Mouse (Mus musculus) gastrocnemius, postnatal 14 days (tissue): ENCODE measurements around the gene Gm28305. TPM values are rescaled to one million over a fixed set of nuclear protein-coding genes. Genes with fewer than 3 reads are reported as not detected.
A peak's percentile ranks its signal among the peaks of the same experiment; 100 is the strongest.

Experiments
- DNase-seq: peaks from one replicate; pipeline ENCODE4 v3.0.0; 2021; ENCODE audit warnings: mixed read lengths
- intact Hi-C: fragments of 180-260 bp; cut with DNase I; formaldehyde crosslinking; loops from one replicate; pipeline ENCODE4 v1.15.1; 2025; ENCODE audit warnings: low total_unique reads
- total RNA-seq, 2 experiments: library from RNA; stranded (reverse); gene quantifications; 2 replicates each; pipeline ENCODE4 v1.2.3; 2021

Gene Gm28305
- total RNA-seq, 2 experiments from 2014 or later, result not detected

DNA sequence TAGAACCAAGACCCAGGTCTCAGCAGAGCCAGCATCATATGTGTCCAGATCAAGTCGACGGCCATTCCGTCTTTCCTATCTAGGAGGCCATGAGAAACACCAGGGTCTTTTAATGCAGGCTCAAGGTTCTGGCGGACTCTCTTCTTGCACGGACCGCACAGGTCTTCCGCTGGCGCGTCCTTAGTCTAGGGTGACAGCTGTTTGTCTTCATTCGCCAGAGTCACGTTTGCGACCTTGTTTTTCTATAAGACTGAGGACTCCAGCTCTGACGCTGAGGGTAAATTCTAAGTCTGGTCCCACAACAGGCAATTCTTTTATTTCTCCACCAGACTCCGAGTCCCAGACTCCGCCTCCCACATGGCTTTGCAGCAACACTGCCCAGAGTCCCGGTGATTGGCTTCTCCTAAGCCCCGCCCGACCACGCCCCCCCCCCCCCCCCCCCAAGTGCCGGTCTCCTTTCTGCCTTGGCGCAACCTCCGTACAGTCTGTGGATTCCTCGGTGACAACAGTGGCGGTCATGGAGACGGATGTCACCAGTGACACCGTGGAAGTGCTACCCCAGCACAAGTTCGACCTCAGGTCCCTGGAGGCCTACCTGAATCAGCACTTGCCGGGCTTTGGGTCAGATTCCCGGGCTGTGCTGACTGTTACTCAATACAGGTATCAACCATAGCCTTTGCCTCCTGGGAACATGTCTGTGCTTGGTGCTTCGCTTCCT, 22.9 kb downstream of the Gm28305 start, which contains the start of gene Acad11:
Gene Acad11 (plus strand): TSS at position 134 of the 718 bp plus-strand sequence.
- intact Hi-C loops, result no loop called here
- DNase-seq, result peak; percentile 81

- intact Hi-C loops, result no loop called here
- no peak for DNase-seq
These were observed 24.1 kb downstream of the Gm28305 start for GRCm38 (mm10) chr9:104064571-104064970.

GRCm38 (mm10) chr9:104070241-104070640, 29.8 kb downstream of the Gm28305 start:
- intact Hi-C loops, result no loop called here
- DNase-seq, result no peak

GRCm38 (mm10) chr9:104070863-104071604, 30.6 kb downstream of the Gm28305 start:
- DNase-seq, result no peak
- intact Hi-C loops, result no loop called here

DNA sequence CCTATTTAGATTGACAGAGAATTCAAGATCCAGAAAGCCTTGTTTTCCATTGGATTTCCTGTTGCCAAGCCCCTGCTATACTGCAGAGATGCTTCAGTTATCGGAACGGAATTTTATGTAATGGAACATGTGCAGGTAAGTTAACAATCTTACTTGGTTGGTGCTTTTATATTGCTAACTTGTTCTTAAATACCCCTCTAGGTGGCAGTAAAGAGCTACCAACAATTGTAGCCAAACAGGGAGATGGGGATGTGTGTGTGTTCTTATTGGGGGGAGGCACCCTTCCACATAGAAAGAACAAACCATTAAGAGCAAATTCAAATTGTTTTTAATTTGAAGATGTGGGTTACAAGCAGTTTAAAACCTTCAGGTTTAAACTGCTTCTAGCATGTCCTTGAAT, 35.3 kb downstream of the Gm28305 start:
- intact Hi-C loops, result no loop called here
- DNase-seq, result no peak

DNA sequence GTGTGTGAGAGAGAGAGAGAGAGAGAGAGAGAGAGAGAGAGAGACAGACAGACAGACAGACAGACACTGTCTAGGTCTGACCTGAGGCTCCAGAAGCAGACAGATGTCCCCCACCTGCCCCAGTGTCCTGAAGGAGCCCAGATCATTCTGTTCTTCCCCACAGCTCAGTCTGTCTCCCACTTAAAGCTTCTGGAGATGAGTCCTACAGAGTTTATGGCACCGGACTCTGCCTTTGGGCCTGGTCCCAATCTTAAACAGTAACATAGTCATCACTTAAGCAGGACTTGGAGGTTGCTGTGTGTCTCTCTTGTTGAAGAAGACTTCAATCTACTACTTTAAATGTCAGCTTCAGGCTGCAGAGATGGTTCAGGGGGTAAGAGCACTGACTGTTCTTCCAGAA, 38.3 kb downstream of the Gm28305 start:
- intact Hi-C loops, result no loop called here
- no peak for DNase-seq

DNA sequence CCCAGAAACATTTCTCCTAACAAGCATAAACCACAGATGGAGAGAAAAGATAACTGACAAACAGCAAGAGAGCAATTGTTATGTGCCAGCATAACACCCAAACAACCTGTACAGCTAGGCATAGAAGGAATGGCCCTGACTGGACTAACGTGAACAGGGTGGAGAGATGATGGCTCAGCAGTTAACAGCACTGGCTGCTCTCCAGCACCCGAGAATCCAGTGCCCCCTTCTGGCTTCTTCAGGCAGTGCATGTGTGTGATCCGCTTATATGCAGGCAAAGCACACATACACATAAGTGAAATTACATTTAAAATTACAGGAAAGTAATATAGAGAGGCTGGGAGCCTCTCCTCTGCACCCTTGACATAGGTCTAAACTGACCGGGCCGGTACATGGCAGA, 38.9 kb downstream of the Gm28305 start:
- no peak for DNase-seq
- intact Hi-C loops, result no loop called here

- DNase-seq, result no peak
- intact Hi-C loops, result no loop called here
These were observed 39.6 kb downstream of the Gm28305 start for GRCm38 (mm10) chr9:104080038-104080437.

DNA sequence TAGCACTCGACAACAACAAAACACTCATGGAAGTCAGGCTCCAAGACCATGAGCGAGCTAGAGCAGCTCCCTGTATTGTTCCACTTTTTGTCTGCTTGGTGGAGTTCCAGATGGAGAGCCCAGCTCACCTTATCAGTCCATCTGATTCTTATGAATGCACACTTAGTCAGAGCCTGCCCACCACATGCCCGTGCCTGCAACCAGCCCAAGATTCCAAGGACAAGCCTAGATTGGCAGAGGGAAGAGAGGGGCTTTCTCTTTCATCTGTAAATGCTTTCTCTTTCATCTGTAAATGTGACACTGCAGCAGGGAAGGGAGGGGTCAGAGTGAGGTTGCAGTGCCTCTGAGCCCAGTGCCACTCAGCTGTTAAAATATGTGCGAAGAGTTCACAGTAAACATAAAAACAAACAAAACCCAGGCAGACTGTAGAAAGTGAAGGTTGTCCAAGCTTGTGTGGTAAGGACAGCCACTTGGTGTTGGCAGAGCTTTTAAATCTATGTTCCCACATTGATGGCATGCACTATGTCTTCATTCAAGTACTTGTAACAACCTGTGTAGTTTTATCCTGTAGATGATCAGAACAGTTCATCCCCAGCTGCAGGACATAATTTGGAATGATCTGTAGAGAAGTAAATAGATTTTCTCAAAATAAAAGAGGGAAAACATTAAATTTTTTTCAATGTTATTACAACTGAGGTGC, 45.4 kb downstream of the Gm28305 start:
- intact Hi-C loops, result no loop called here
- no peak for DNase-seq

DNA sequence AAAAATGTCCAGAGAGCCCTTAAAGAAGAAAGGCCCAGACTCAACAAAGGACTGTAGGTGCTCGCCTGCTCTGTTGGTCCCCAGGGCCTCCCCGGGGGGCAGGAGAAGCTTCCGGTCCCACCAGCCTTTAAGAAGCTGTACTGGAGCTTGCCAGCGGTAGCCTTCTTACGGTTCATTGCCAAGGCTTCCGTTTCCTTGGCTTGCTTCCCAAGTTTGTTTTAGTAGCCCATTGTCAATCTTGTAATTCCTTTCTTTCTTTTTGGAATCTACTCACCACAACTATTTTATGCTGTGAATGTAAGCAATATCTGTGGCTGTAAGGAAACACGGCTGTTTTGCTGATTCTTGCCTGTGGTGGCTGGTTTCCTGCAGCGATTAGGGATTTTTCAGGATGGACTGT, 48.1 kb downstream of the Gm28305 start:
- intact Hi-C loops, result no loop called here
- peak; percentile 21 for DNase-seq

GRCm38 (mm10) chr9:104092945-104093344, 52.5 kb downstream of the Gm28305 start:
- intact Hi-C loops, result no loop called here
- no peak for DNase-seq

GRCm38 (mm10) chr9:104098256-104098655, 57.8 kb downstream of the Gm28305 start:
- intact Hi-C loops, result no loop called here
- no peak for DNase-seq

DNA sequence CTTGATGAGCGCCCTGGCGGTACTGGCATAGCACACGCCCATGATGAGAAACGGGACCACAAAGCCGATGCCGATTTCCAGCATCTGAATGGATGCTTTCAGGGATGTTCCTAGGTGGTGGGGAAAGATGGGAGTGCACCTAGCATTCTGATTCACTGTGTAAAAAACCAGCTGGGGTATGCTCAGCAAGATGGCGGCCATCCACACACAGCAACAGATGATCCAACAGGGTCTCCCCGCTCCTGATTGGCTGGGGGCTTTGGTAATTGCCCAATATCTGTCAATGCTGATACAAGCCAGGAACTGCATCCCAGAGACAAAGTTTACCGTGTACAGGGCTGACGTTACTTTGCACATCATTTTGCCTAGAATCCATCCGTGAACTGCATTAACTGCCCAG, 58.6 kb downstream of the Gm28305 start:
- intact Hi-C loops, result no loop called here
- DNase-seq, result no peak

DNA sequence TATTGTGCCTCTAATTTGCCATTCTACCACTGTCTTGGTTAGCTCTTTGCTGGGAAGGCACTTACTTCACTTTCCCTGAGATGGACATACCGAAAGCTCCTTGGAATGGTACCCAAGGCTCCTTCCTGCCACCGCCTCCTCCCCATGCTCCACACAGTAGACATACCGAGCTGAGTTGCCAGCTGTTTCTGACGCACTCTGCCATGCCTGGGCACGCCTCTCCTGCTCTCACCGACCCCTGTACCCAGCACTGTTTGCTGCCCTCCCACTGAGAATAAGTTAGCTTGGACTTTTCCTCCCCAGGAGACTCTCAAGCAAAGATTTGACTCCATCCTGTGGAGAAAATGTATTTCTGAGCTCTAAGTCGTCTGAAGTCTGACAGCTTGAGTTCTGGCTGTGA, 60.4 kb downstream of the Gm28305 start:
- no peak for DNase-seq
- intact Hi-C loops, result no loop called here

- intact Hi-C loops, result no loop called here
- DNase-seq, result no peak
These were observed 61.0 kb downstream of the Gm28305 start for GRCm38 (mm10) chr9:104101458-104101857.

GRCm38 (mm10) chr9:104102301-104102700, 61.8 kb downstream of the Gm28305 start:
- intact Hi-C loops, result no loop called here
- DNase-seq, result peak; percentile 24

DNA sequence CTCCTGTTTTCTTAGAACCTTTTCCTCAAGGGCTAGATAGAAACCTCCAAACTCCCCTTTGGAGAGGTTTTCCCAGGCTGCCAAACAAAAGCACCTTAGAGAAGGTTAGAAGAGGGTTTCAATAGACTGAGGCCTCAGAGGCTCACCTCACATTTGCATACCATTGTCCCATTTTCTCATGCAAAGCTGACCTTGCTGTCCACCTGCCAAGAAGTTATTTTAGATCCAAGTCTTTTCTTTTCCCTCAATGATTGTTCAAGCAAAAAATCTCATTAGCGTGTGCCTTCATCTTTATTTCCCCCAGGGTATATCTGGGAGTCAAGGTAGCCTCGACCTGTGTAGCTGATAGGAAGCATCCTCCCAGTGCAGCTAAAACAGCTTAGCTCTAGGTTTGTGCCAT, 62.4 kb downstream of the Gm28305 start:
- intact Hi-C loops, result no loop called here
- no peak for DNase-seq

- intact Hi-C loops, result no loop called here
- no peak for DNase-seq
These were observed 64.5 kb downstream of the Gm28305 start for GRCm38 (mm10) chr9:104104986-104105385.

- intact Hi-C loops, result no loop called here
- DNase-seq, result no peak
These were observed 66.5 kb downstream of the Gm28305 start for GRCm38 (mm10) chr9:104106930-104107329.

GRCm38 (mm10) chr9:104107482-104107881, 67.0 kb downstream of the Gm28305 start:
- intact Hi-C loops, result no loop called here
- DNase-seq, result no peak
